Mouse (Mus musculus): ENCODE measurements around the gene B3gnt2.

B3gnt2 gene

DNA sequence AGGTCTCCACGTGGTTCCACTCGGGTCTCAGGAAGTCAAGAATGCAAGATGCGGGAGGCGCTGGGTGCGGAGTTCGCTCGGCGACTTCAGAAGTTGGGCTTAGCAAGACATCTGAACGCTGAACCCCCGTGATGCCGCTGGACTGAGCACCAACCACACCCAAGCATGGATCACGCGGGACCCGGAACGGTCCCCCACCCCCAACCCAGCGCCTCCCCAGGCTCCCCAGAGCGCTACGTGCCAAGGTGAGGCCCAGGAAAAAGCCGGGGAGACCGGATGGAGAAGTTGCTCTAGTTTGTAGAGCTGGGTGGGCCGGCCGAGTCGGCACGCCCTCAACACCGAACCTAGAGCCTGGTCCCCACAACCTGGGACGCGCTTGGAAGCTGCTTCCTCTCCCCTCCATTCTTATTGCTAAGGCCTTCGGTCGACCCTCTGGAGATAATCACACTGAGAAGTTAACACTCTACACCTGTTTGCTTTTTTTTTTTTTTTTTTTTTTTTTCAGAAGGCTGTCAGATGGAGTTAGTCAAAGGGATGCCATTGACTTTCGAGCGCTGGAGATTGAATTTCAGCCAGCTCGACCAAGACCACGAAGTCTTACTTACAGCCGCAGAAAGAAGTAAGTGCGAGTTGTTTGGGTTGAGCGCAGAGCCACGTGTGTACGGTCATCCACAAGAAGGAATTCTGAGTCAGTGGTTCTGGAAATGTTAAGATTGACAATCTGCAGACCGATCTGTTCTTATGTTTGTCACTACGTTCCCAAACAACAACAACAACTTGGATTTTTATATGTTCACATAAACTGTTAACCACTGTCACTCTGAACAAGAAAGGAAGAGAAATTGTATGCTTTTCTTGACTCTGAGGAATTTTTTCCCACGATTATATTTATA is at the start of gene B3gnt2:
B3gnt2 (minus strand) TSS at position 627 of the 893 bp plus-strand sequence.
- DNase-seq (ENCODE audit: low read depth, low spot score), result peak; percentile 24

DNA sequence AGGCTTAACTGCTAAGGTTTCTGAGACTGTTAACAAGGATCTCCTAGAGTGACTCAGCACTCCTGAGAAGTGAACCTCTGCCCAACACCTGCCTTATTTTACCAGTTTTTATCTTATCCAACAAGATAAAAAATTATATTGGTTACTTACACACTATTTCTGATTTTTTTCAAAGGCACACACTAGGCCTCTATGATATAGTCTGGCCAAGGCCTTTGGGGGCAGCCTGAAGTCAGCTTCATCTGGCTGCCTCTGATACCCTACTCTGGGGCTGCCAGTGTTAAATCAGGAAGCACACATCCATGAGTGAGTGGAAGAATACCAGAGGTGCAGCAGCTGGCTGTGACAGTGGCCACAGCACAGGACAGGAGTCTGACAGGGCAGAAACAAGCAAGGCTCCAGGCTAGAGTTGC is 45.7 kb upstream of the B3gnt2 start:
- DNase-seq (ENCODE audit: low read depth, low spot score), result no peak

DNA sequence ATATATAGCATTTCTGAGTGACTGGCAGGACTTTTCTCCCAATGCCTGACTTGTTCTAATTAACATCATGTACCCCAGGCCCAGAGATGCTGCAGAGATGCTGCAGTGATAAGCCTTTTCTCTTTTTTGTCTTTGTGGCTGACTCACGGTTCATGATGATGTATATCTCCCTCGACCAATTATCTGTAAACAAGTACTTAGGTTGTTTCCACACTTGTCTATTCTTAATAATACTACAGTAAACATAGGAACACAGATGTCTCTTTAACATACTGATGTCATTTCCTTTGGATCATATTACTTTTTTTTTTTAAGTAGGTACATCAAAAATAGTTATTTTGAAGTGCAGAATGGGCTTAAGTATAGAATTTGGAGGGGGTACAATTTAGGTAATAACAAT is 42.2 kb upstream of the B3gnt2 start:
- no peak for DNase-seq (ENCODE audit: low read depth, low spot score)

DNA sequence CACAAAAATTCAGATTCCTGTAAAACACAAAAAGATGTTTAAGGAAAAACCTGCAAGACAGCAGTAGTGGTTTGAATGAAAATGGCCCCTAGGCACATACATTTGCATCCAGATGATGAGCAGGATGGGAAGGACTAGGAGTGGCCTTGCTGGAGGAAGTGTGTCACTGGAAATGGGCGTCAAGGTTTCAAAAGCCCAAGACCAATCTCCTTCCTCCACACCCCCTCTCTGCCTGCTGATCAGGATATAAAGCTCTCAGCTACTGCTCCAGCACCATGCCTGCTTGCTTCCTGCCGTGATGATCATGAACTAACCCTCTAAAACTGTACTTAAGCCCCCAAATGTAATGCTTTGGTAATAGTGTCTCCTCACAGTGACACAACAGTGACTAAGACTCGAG is 39.3 kb upstream of the B3gnt2 start:
- DNase-seq (ENCODE audit: low read depth, low spot score), result no peak

DNA sequence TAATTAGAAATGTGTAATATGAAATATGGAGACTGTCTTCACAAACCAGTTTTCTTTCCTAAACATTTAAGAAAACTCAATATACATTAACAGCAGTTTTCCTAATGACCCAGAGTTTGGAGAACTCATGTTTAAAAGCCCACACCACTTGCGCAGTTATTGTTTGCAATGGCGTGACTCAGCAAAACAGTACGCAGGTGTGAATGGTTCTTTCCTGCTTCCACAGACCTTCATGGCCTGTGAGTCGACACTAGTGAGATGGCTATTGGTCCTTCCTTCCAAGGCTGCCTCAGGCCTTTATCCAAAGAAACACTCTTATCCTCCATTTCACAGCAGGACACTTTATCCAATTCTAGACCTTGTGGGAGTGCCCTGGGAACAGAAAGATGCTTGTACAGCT is 36.9 kb upstream of the B3gnt2 start:
- no peak for DNase-seq (ENCODE audit: low read depth, low spot score)

DNA sequence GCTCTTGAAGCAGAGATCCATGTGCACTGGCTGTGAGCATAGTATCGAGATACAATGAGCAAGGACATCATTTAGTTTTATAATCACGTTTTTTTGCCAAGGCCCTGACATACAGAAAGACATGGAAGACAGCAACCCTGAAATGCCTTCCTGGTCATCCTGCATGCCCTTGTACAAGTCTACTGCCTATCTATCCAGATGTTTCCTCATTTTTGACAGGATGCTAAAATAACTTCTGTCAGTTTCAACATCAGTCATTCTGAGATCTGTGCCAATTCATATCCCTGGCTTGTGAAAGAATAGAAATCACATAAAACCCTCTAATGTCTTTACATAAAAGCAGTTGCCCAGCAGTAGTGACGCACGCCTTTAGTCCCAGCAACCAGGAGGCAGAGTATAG is 36.4 kb upstream of the B3gnt2 start:
- no peak for DNase-seq (ENCODE audit: low read depth, low spot score)

DNA sequence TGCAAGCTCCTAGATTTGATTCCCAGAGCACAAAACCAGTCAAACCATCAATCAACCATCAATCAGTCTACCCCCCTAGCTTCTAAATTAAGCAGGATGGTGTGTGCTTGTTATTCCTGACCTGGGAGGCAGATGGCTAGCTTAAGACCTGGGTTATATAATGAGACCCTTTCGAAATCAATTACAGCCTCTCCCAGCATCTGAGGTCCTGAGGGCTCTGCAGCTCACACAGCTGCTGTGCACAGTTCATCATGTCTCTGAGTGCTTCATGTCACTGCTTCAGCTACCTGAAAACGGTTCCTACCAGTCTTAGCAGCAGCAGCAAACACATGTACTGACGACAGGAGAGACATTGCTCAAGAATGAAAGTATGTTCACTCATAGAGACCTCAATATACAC is 32.3 kb upstream of the B3gnt2 start:
- no peak for DNase-seq (ENCODE audit: low read depth, low spot score)

DNA sequence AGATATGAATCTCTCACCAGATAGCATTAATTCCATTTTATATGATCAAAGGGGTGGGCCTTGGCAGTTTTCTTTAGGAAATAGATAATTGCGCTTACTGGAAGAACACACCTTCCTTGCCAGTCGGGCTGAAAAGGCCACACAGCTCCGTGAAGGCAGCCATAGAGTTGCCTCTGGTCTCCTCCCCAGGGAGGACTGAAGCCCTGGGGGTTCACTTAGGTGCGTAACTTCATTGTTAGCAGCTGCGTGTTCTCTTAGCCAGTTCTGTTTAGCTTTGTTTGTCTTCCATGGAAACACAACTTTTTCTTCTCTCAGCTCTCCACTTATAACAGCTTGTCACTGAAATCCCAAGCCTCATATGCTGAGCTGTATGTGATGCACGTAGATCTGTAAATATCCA is 31.7 kb upstream of the B3gnt2 start:
- DNase-seq (ENCODE audit: low read depth, low spot score), result no peak

DNA sequence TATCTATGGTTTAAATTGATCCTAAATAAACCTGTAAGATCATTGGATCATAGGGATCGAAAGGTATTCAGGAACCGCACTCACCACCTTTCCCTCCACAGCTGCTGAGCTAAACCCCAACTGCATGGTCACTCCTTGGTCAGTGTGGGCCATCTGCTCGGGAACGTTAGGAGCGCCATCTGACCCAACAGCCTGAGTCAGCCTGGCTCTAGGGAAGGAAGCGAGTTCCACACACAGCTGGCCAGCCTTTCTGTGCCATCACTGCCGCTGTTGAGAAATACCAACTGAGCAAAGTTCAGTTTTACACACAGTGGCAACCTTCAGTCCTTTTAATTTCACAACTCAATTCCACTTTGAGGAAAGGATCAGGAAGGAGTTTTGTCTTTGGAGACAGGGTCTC is 31.1 kb upstream of the B3gnt2 start:
- no peak for DNase-seq (ENCODE audit: low read depth, low spot score)

DNA sequence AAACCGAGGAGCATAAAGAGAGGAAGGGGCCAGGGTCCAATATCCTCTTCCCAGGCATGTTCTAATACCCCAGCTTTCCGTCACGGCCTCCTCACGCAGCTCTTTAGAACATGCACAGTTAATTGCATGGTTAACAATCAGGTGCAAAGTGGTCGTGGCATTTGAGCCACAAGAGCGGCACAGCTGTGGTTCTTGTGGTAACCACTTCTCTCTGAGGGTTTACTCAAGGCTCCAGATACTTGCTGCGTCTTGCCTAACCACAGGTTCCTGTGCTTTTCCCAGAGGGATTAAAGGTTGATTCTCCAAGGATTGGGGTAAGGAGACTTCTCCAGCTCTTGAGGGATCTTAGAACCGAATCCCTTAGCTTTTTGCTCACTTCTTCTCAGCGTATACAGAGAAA is 30.5 kb upstream of the B3gnt2 start:
- DNase-seq (ENCODE audit: low read depth, low spot score), result no peak

DNA sequence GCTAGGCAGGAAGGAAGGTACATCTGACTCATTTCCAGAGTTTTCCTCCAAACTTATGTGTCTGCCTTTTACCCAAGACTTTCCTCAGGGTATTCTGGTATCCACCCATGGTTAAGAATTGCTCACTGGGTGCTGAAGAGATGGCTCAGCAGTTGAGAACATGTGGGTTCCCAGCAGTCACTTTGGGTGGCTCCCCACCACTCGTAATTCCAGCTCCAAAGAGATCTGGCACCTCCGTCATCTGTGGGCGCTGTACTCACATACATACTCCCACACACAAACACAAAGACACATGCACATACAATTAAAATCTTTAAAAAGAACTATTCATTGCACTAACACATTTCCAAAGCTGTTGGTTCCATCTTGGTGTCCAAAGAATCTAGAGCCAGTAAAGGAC is 28.5 kb upstream of the B3gnt2 start:
- peak; percentile 83 for DNase-seq (ENCODE audit: low read depth, low spot score)

DNA sequence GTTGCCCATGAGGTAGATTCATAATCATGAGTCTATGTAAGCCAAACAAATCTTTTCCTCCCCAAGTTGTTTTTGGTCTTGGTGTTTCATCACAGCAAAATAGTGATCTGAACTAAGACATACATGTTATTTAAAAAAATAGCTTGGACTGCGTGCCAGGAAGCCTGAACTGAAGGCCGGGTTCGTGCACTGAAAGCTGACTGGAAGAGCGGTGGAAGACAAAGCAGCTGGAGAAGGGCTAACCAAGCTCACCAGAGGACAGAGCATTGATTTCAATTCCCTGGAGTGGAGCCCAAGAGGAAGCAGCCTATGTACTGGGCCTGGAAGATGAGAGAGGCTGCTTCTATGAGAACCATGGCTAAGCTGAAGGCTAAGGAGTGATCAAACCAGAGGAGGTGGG is 26.2 kb upstream of the B3gnt2 start:
- no peak for DNase-seq (ENCODE audit: low read depth, low spot score)

DNA sequence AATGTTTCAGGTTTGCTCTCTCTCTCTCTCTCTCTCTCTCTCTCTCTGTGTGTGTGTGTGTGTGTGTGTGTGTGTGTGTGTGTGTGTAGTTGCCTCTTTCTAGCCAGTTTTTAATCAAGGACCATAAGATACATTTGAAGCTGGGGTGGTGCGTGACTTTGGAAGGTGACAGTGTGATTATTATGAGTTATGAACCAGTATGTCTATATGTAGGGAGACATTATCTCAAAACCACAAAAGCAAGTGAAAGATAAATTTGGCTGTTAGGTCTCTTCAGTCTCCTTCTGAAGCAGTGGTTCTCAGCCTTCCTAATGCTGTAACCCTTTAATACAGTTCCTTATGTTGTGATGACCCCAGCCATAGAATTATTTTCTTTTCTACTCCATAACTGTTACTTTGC is 24.6 kb upstream of the B3gnt2 start:
- no peak for DNase-seq (ENCODE audit: low read depth, low spot score)

DNA sequence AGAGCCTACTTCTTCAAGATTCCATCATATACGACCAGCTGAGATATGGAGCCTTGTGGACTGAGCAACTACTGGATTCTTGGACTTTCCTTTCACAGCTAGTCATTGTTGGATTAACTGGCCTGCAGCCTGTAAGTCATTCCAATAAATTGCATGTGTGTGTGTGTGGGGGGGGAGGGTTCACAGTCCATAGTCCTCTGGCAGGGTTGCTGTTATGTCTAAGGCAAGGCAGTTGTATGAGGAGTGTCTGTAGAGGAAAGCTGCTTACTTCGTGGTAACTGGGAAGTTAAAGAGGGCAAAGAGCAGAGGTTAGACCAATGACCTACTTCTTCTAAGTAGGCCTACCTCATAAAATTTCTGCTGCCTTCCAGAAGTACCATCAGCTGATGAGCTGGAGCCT is 22.9 kb upstream of the B3gnt2 start:
- no peak for DNase-seq (ENCODE audit: low read depth, low spot score)

DNA sequence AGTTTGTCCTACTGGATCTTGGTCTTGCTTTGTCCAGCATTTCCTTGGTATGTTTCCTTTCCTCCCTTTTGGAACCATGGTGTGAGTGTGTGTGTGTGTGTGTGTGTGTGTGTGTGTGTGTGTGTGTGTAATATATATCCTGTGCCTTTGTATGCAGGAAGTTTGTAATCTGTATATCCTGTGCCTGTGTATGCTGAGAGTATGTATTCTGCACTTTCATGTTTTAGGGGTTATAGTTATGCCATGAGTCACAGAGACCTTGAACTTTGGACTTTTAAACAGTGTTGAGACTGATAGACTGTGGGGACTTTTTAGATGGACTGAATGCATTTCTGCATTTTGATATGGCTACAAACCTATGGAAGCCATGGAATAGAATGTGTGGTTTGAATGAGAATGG is 22.2 kb upstream of the B3gnt2 start:
- no peak for DNase-seq (ENCODE audit: low read depth, low spot score)

DNA sequence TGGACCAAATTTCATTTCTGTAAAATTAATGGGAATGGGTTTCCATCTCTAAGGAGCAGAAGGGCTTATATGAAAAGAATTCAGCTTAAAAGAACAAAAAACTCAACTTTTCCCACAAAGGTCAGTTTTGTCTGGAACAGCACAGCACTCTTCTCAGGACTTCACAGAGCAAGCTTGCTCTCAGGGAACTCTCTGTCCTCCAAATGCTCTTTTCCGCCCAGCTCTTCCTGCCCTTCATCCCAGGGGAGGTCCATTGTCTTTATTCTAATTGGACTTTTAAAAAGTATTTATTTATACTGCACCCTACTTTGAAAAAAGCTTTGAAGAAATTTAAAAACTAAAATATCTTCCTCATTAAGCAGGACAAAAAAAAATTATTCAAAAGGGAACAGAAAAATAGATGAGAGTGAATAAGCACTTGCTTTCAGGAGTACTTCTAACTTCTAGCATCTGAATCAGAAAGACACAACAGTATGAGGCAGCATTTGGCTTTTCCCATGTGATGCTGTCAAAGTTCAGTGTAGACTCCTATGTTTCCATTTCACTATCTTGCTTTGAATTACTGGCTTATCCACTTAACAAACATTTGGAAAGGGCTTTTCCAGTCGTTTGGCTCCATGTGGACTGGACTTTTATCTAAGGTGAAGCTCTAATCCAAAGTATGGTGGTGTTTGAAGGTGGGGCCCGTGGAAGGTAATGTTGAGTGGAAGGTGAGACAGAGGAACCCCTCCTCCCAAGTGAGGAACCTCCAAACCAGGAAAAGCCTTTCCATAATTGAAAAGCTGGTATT is 19.8 kb upstream of the B3gnt2 start:
- DNase-seq (ENCODE audit: low read depth, low spot score), result no peak

DNA sequence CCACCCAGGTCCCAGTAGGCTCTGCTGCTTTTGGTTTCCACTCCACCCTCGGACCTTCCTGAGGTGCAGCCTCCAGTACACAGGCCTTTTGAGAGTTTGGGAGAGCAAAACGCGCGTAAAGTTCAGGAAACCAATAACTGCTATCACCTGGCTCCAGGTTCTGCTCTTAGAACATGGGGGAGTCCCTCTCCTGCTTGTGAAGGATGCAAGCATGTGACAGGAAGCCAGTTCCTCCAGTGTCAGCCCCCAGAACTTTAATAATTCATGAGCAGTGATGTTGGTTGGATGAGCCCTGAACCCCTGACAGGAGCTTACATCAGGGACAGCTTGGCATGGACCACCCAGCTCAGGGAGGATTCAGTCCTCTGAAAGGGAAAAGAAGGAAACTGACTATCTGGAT is 18.9 kb upstream of the B3gnt2 start:
- DNase-seq (ENCODE audit: low read depth, low spot score), result no peak

DNA sequence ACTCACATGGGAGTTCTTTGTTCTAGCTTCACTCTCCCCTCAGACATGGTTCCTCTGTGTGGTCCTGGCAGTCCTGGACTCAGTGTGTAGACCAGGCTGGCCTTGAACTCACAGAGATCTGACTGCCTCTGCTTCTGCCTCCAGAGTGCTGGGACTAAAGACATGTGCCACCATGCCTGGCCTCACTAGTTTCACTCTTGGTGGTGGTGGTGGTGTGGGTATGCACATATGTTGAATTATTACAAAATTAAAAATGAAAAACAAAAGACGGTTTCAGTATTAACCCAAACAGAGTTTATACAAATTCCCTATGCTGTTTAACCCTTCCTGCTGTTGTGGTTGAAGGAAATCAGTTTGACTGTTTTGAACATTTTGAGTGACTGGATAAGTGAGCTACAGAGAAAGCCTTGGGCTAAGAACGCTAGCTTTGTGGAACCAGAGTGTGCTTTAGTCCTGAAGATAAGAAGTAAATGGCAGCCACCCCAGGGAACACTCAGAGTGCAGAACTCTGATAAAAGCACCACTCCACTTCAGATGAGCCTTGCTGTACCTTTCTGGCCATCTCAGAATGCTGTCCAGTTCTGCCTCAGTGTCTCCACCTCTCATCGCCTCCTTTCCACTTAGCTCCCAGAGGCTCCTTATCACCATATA is 16.0 kb upstream of the B3gnt2 start:
- no peak for DNase-seq (ENCODE audit: low read depth, low spot score)

DNA sequence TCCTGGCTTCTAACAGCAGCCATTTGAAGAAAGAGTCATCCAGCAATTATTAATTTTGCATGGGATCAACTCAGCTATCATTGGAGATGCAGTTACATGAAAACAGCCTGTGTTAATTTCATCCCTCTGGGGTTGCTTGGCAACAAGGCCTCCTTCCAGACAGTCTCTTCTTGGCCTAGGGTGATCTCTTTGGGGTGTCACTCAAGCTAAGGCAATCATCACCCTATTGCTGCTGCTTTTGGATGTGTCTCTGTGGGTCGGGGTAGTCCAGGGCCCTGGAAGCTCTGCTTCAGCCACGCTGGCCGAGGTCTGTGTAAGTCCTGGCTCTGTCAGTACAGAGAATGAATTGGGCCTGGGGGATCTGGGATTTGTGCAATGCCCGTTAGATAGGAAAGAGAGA is 14.5 kb upstream of the B3gnt2 start:
- peak; percentile 58 for DNase-seq (ENCODE audit: low read depth, low spot score)

DNA sequence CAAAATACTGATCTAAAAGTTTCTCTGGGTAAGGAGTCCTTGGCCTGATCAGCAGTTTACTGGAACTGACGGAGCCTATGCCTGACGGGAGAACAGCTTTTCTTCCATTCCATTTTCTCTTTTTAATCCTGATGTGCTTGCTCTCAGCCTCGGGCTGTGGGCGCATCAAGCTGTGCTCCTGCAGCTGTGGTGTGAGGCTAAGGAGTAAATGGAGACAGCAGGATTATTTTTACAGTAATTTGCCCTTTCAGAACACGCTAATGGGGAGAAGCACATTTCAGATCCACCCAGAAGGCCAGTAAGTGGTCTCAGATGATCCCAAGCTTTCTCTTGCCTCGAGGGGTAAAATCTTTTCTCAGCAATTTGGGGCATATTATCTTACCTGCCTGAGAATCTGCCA is 14.0 kb upstream of the B3gnt2 start:
- peak; percentile 61 for DNase-seq (ENCODE audit: low read depth, low spot score)

DNA sequence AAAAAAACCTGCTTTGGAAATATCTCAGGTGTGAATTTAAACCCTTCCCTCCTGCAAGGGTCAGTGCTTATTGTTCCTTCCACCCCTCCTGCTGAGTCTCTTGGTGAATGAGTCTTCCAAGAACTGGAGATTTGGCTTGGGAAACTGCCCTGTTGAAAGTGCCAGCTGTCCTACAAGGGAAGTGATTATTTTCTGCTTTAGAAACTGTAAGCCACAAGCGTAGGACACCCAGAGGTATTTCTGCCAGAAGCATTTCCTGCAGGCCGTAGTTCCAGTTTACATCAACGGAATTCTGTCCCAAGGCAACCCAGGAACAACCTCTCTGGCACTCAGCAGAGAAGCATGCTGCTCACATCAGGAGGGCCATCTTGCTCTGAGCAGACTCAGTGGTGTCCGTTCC is 12.6 kb upstream of the B3gnt2 start:
- peak; percentile 62 for DNase-seq (ENCODE audit: low read depth, low spot score)

DNA sequence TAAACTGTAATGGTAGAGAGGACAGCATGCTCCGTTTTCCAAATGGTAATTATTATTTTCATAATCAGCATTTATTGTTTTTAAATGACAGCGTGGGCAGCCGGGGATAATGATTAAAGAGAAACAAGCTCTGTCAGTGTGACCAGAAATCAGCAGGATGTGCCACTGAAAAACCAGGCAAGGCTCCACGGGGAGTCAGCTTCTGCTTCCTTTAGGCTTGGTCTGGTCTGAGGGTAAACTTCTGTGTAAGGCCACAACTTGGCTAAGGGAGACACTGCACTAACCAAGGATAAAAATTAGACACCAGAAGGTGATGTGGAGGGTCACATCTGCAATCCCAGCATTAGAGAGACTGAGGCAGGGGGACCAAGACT is 11.5 kb upstream of the B3gnt2 start:
- DNase-seq (ENCODE audit: low read depth, low spot score), result no peak
